12 mouse cellular contexts compared by ENCODE assay signal in genomic region chr2:26663551-26663950, GRCm38 (mm10). TPM values are rescaled to one million over a fixed set of nuclear protein-coding genes. Genes with fewer than 3 reads are reported as not detected.
A peak's percentile ranks its signal among the peaks of the same experiment; 100 is the strongest.
DNase-seq lines count a peak whose midpoint lies in the region; ATAC-seq and TF ChIP-seq lines count a peak whose summit lies in the region.
"Not testable (repeated sequence)": the region's sequence is repeated elsewhere in the genome, so short reads cannot be mapped to it uniquely, and the experiment has no call there.
"Had no signal": no experiment of that assay in that cellular context is flagged by ENCODE, and none has a peak within 500 bp of the region (broad histone marks: within the 10 kb centered on the region; RNA-seq: fewer than 3 reads in every experiment).

No protein-coding gene starts in this region.

- H3K36me3 ChIP-seq in heart, adult 2 months (ENCODE audit: control insufficient read depth, insufficient read depth, low read length); liver, embryonic 14.5 days (replicated peaks; ENCODE audit: control insufficient read depth, insufficient read depth, low read depth); testis, adult 2 months (ENCODE audit: control insufficient read depth, insufficient read depth, low read length): not testable (repeated sequence)

- 77% methylated on average over 1 of the region's 1 CpGs for WGBS in heart, adult 2 months
- WGBS in liver, embryonic 14.5 days (ENCODE audit: insufficient replicate concordance): 48% methylated on average over 1 of the region's 1 CpGs

- not testable (repeated sequence) for H3K9me3 ChIP-seq in liver, embryonic 14.5 days (ENCODE audit: control insufficient read depth, low read length)

- intact Hi-C loops in heart, adult 2 months (cut with DNase I): not testable (repeated sequence)

- not testable (repeated sequence) for H3K9ac ChIP-seq in heart, adult 2 months (ENCODE audit: low read depth, low read length); liver, embryonic 14.5 days (replicated peaks)

- not testable (repeated sequence) for H3K79me2 ChIP-seq in heart, adult 2 months (replicated peaks; ENCODE audit: control insufficient read depth, insufficient read depth, low read length)

- not testable (repeated sequence) for H3K27me3 ChIP-seq in heart, adult 2 months (ENCODE audit: control insufficient read depth, insufficient read depth, low read length); liver, embryonic 14.5 days (ENCODE audit: control insufficient read depth, insufficient read depth, low read length); testis, adult 2 months (ENCODE audit: control insufficient read depth, insufficient read depth, low read length)

- H3K4me1 ChIP-seq in heart, adult 2 months (ENCODE audit: control insufficient read depth, insufficient read depth, low read length); liver, embryonic 14.5 days (replicated peaks; ENCODE audit: control insufficient read depth in 2 of 2, insufficient read depth in 2 of 2, low read length in 1 of 2); testis, adult 2 months (ENCODE audit: control insufficient read depth, insufficient read depth, low read length): not testable (repeated sequence)

- peak; percentile 68 for TF ChIP-seq CTCF in heart, adult 2 months (IDR thresholded peaks at IDR 0.05)
- TF ChIP-seq CTCF in liver, embryonic 14.5 days (IDR thresholded peaks at IDR 0.05; ENCODE audit: low read depth): peak; percentile 69
- peak; percentile 25; the same call in 1 of the 2 replicates for TF ChIP-seq CTCF in testis, adult 2 months (IDR thresholded peaks at IDR 0.05; ENCODE audit: control insufficient read depth, insufficient read depth, insufficient replicate concordance, low read depth, low read length)

- not testable (repeated sequence) for TF ChIP-seq EP300 in heart, adult 2 months (IDR thresholded peaks at IDR 0.05; ENCODE audit: insufficient read depth, low read depth, low read length); liver, embryonic 14.5 days (IDR thresholded peaks at IDR 0.05; ENCODE audit: low read depth)

- TF ChIP-seq POLR2A in heart, adult 2 months (IDR thresholded peaks at IDR 0.05; ENCODE audit: insufficient read depth, low read depth, low read length); testis, adult 2 months (IDR thresholded peaks at IDR 0.05; ENCODE audit: control insufficient read depth, low read depth, low read length): not testable (repeated sequence)

- H3K27ac ChIP-seq in heart, adult 2 months; liver, embryonic 14.5 days; testis, adult 2 months (ENCODE audit: control insufficient read depth, insufficient read depth, low read depth, low read length): not testable (repeated sequence)

- not testable (repeated sequence) for H3K4me3 ChIP-seq in heart, adult 2 months; liver, embryonic 14.5 days (ENCODE audit: insufficient read depth in 1 of 2, low read depth in 2 of 2, low read length in 2 of 2); testis, adult 2 months (ENCODE audit: control insufficient read depth, low read depth, low read length)

- ATAC-seq in liver, embryonic 14.5 days (ENCODE audit: insufficient read depth): not testable (repeated sequence)

- DNase-seq in CD4-positive helper T cell, adult 2 months (ENCODE audit: low read depth, low spot score): peak; percentile 74
- DNase-seq in adrenal gland, adult 18-20 months (ENCODE audit: low spot score in 2 of 2): peak; percentile 44 to 54
- DNase-seq in embryo, embryonic 10.5 days (ENCODE audit: low spot score): peak; percentile 69
- DNase-seq in heart, adult 2 months; liver, embryonic 14.5 days (ENCODE audit: low read depth in 3 of 3, low spot score in 3 of 3): not testable (repeated sequence)
- DNase-seq in kidney, adult 8-10 months: peak; percentile 14 to 63
- peak; percentile 84 for DNase-seq in naive thymus-derived CD4-positive, alpha-beta T cell, adult 2 months (ENCODE audit: low read depth)

- not testable (repeated sequence) for H3K4me2 ChIP-seq in liver, embryonic 14.5 days (ENCODE audit: low read depth)

RNA-seq across cellular contexts. Expression of gene Lcn4, which starts 7.5 kb away (rescaled TPM):
- not detected for total RNA-seq in adrenal gland, adult 18-20 months (2021)
- total RNA-seq in heart, adult 2 months (2021): not detected
- not detected in 2 replicates for polyA plus RNA-seq in heart, adult 2 months (2012; rRNA removed)
- not detected in 2 replicates for polyA plus RNA-seq in liver, embryonic 14.5 days (2012; rRNA removed)
- polyA plus RNA-seq in liver, embryonic 14.5 days (2014; fragmentation: Nextera tagmentation; extraction: Ambion mirVana): not detected in 2 replicates
- polyA plus RNA-seq in testis, adult 2 months (2012; rRNA removed): not detected in 2 replicates
- total RNA-seq: gastrocnemius, adult 8-10 months had no signal
- polyA plus RNA-seq: kidney, embryonic 15.5 days; liver, embryonic 12.5 days; neural tube, embryonic 15.5 days had no signal

RNA-seq across cellular contexts. Expression of gene Fam69b, which starts 35.3 kb away (rescaled TPM):
- total RNA-seq in adrenal gland, adult 18-20 months (2021): 10 to 100 TPM in 1 of 2 experiments, 1 to 10 TPM in 1; 8.6 to 13.9 TPM
- total RNA-seq in heart, adult 2 months (2021): 10 to 100 TPM; 20.0 to 21.1 TPM
- 45.7 and 47.6 TPM in 2 replicates for polyA plus RNA-seq in heart, adult 2 months (2012; rRNA removed)
- polyA plus RNA-seq in liver, embryonic 14.5 days (2012; rRNA removed): 0.78 and 0.94 TPM in 2 replicates
- 0.70 and 0.78 TPM in 2 replicates for polyA plus RNA-seq in liver, embryonic 14.5 days (2014; fragmentation: Nextera tagmentation; extraction: Ambion mirVana)
- 10.3 and 12.0 TPM in 2 replicates for polyA plus RNA-seq in testis, adult 2 months (2012; rRNA removed)

RNA-seq across cellular contexts. Expression of gene Agpat2, which starts 59.3 kb away (rescaled TPM):
- 100 to 1,000 TPM; 431 to 896 TPM for total RNA-seq in adrenal gland, adult 18-20 months (2021)
- total RNA-seq in heart, adult 2 months (2021): 10 to 100 TPM; 52.8 to 59.2 TPM
- polyA plus RNA-seq in heart, adult 2 months (2012; rRNA removed): 117 and 142 TPM in 2 replicates
- 27.2 and 29.8 TPM in 2 replicates for polyA plus RNA-seq in liver, embryonic 14.5 days (2012; rRNA removed)
- 31.4 and 32.8 TPM in 2 replicates for polyA plus RNA-seq in liver, embryonic 14.5 days (2014; fragmentation: Nextera tagmentation; extraction: Ambion mirVana)
- 223 and 249 TPM in 2 replicates for polyA plus RNA-seq in testis, adult 2 months (2012; rRNA removed)
